Mouse (Mus musculus) large intestine, adult 2 months (tissue): ENCODE data around the gene Sult2a6. TPM values are rescaled to one million over a fixed set of nuclear protein-coding genes. Genes with fewer than 3 reads are reported as not detected.

Experiments
- DNase-seq: peaks from one replicate; pipeline ENCODE4 v3.0.0-alpha.2; 2012; ENCODE audit warnings: low read depth, low spot score
- WGBS: fragments of 180-500 bp; shearing (Covaris S2); methylation state at CpG from one replicate; pipeline ENCODE4 v1.1.7; 2018; 5-methylcytosine and 5-hydroxymethylcytosine counted together
- polyA plus RNA-seq: library from polyadenylated mRNA; depleted of rRNA; stranded (reverse); fragments of >200 nt; gene quantifications from 2 replicates; pipeline ENCODE4 v1.2.3, GENCODE M21; 2012; rRNA removed

Sult2a6 gene
- not detected in 2 replicates for polyA plus RNA-seq

DNA sequence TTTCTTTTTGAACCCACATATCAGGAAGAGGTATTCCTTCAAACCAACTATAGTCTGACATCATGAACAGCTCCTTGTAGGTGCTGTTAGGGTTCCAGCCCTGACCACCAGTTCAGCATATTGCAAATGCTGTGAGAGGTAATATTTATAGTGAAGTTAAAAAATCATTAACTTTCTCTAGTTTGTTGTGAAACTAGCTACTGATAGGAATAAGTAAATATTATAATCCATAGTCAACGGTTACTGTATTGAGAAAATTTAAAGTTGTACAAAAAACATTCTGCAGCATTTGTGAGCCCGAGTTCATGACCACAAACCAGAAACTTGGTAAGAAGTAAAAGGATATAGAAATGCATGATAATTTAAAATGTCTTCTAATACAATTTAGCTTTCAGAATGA is at the start of gene Sult2a6:
Gene Sult2a6, minus strand, starts transcription at position 101 of the 400 bp plus-strand sequence.
- DNase-seq, result no peak
- WGBS, result 67% methylated on average over 2 of the region's 2 CpGs

GRCm38 (mm10) chr7:14215231-14215630 is 39.4 kb downstream of the Sult2a6 start:
- DNase-seq, result no peak

DNA sequence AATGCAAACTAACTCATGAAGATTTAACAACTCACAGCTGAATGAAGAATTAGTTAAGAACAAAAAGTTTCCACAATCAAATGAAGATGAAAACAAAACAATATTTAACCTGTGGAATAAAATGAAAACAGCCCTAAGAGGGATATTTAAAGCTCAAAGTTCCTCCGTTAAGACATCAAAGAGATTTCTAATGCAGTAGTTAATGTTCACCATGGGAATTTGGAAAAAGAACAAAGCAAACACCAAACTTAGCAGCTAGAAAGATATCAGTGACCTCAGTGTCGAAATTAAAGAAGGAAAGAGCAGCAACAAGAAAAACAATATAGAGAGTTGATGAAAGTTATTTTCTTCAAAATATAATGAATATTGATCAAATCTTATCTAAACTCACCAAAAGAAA is 51.3 kb downstream of the Sult2a6 start:
- no peak for DNase-seq
- 59% methylated on average over 2 of the region's 2 CpGs for WGBS

DNA sequence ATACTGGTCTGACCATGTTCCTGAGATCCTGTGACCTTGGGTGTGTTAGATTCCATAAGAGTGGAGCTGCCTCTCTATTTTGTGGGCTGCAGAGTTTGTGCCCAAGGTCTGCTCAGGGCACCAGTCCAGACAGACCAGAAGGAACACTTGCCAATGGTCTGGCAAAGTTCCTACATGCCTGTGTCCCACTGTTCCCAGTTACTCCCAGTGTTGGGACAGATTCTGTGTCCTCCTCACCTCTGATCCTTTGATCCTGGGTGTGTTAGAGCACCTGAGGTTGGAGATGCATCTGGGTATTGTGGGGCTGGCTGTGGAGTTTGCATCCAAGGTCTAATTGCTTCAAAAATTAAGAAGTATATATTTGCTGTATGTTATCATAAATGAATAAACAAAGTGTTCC is 52.2 kb downstream of the Sult2a6 start:
- no peak for DNase-seq

Other genes with a start within 250 kb of the Sult2a6 start
- not detected in 2 replicates for gene Sult2a3, start 131.8 kb downstream of the Sult2a6 start, polyA plus RNA-seq
- gene Obox8, start 78.7 kb upstream of the Sult2a6 start, polyA plus RNA-seq, result not detected in 2 replicates
- gene Sult2a8, start 191.9 kb upstream of the Sult2a6 start, polyA plus RNA-seq, result not detected in 2 replicates
- not detected in 2 replicates for gene Sult2a7, start 239.4 kb upstream of the Sult2a6 start, polyA plus RNA-seq